Mouse (Mus musculus) erythroblast, embryonic 14.5 days (primary cell): ENCODE data around the gene Hapln4.

Source experiments
- GATA1 ChIP-seq: IDR thresholded peaks from 2 replicates; pipeline ENCODE4 v1.6.1; 2012; ENCODE audit warnings: low read length, inconsistent platforms, mixed read lengths
- TAL1 ChIP-seq: IDR thresholded peaks from 3 replicates; pipeline ENCODE4 v1.6.1; 2012; ENCODE audit warnings: low read length, inconsistent platforms, mixed read lengths

DNA sequence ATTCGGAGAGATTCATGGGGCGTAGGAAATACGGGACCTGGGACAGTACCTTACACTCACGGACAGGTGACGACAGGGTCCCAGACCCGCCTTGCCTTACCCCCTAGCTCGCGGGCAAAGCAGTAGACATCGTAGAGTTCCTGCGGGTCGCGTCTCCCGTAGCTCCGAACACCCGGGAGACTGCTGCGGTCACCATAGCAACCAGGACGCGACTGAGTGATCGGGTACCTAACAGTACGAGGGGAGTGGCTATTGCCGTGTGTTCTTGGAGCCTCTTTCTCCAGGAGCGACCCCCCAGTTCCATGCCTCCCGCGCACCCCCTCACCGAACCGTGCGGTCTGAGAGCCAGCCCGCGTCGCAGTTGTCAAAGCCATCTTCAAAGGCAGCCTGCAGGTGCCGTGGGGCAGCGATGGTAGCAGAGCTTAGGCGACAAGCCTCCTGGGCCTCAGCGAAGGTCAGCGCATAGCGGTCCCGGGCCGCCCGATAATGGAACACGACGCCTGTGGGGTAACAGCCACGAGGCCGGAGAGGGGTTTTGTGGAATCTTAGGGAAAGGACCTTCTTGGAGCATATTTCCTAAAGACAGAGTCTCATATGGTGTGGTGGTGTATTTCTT, 29.3 kb downstream of the Hapln4 start:
- TF ChIP-seq TAL1 (no peak), GATA1 (no peak)
